Mouse (Mus musculus) ES-Bruce4 (cell line): ENCODE measurements at regions not wholly inside any gene's neighbourhood (a gene's known extent, or its start where the extent isn't known, plus 50 kb on each side); places are given as distances from the start of the nearest gene placed in this dataset.
A peak's percentile ranks its signal among the peaks of the same experiment; 100 is the strongest.

Experiments used
- H3K27ac ChIP-seq: 2 replicates; pipeline ENCODE4 v1.5.1; 2012; ENCODE audit warnings: low read length, inconsistent platforms; ENCODE audit not compliant: insufficient read depth
- H3K27me3 ChIP-seq: 2 replicates; pipeline ENCODE4 v1.6.1; 2012; ENCODE audit warnings: mild to moderate bottlenecking, low read length, inconsistent platforms; ENCODE audit not compliant: control insufficient read depth, poor library complexity, insufficient read depth, severe bottlenecking
- H3K36me3 ChIP-seq: 2 replicates; pipeline ENCODE4 v1.6.1; 2012; ENCODE audit warnings: inconsistent platforms, mild to moderate bottlenecking, low read length, moderate library complexity; ENCODE audit not compliant: control insufficient read depth, poor library complexity, insufficient read depth, severe bottlenecking
- H3K4me1 ChIP-seq: one replicate; pipeline ENCODE4 v1.8.1; 2011; ENCODE audit warnings: low read length; ENCODE audit not compliant: control insufficient read depth, insufficient read depth
- H3K4me3 ChIP-seq: 2 replicates; pipeline ENCODE4 v1.5.1; 2011; ENCODE audit warnings: low read depth, mild to moderate bottlenecking, low read length
- H3K9ac ChIP-seq: 2 replicates; pipeline ENCODE4 v1.6.1; 2012; ENCODE audit warnings: low read depth, mild to moderate bottlenecking, inconsistent platforms; ENCODE audit not compliant: poor library complexity, severe bottlenecking
- H3K9me3 ChIP-seq: replicated peaks from 2 replicates; pipeline ENCODE4 v1.6.1; 2012; ENCODE audit warnings: mild to moderate bottlenecking, low read length, inconsistent platforms; ENCODE audit not compliant: control insufficient read depth, poor library complexity, insufficient read depth, severe bottlenecking
- CTCF ChIP-seq: IDR thresholded peaks from one replicate; pipeline ENCODE4 v1.8.1; 2011; ENCODE audit warnings: low read depth, low read length
- EP300 ChIP-seq: IDR thresholded peaks from 2 replicates; pipeline ENCODE4 v1.6.1; 2011; ENCODE audit warnings: low read depth, low read length; ENCODE audit not compliant: insufficient read depth
- POLR2A ChIP-seq: IDR thresholded peaks from one replicate; pipeline ENCODE4 v1.8.1; 2011; ENCODE audit warnings: low read length; ENCODE audit not compliant: insufficient read depth

DNA sequence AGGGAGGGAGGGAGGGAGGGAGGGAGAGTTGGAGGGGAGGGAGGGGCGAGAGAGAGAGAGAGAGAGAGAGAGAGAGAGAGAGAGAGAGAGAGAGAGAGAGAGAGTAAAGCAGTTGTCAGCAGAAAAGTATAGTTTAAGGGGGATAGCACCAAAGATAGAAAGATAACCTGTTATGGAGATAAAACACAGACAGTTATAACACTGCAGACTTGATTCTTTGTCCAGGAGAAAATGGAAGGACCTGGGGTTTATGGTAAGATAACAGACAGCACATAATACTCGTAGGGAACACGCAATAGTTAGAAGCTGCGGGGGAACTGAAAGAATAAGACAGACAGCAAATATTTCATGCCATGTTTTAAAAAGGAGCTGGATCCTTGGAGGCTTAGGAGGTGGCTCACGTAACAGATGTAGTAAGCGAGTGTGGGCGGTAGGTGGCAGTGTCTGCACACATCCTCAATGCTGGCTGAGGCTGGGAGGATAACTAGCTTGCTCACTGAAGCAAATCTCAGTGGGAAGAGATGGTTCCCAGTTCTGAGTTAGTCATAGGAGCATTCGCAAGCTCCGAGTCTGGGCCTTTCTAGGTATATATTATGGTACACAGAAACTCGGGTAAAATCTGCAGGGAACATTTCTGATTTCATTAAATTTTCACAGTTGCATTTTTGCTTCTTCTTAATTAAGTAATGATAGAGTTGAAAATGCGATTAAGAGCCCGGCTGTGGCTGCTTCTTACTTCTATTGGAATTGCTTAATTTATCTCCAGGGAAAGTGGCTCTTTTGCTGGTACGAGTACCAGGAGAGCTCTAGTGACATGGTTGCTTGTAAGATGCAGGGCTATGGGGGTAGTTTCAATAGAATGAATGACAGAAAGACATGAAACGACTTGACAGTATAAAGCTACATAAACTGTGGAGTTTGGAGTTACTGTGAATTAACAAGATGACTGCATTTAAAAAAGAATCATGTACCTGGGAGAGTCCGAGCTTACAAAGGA, 157.6 kb upstream of the Rgs1 start:
- no peak overlapping the region for H3K27ac ChIP-seq
- no peaks in the 10 kb centered on the region for H3K4me1 ChIP-seq
- no peaks in the 10 kb centered on the region for H3K9me3 ChIP-seq
- no peak overlapping the region for H3K9ac ChIP-seq
- TF ChIP-seq EP300 (no peak), CTCF (peak; percentile 97)
- no peaks in the 10 kb centered on the region for H3K36me3 ChIP-seq
- H3K4me3 ChIP-seq = no peak overlapping the region
- H3K27me3 ChIP-seq = no peaks in the 10 kb centered on the region

DNA sequence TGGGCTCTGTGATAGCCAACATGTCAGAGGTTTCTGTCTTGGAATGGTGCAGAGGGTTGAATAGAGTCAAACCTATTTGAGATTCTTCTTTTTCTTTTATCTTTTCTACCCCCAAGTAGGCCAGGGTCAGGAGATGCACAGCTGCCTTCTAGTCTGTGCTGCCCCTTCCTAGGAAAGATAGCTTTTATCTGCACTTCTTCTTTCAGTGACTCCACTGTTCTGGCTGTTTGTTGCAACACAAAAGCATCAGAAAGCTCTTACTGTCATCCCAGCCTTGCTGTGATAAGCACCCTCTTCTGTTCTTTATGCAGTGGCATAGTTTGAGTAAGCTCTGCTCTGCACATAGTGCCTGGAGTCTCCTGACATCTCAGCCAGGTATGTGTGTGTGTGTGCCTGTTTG, 156.7 kb upstream of the Rgs1 start:
- TF ChIP-seq POLR2A = no peak
- TF ChIP-seq EP300 = no peak
- no peak for TF ChIP-seq CTCF
- Histone ChIP-seq H3K4me1 (no peaks in the 10 kb centered on the region), H3K27me3 (no peaks in the 10 kb centered on the region), H3K9ac (no peak overlapping the region), H3K36me3 (no peaks in the 10 kb centered on the region), H3K4me3 (no peak overlapping the region), H3K27ac (no peak overlapping the region), H3K9me3 (no peaks in the 10 kb centered on the region)

DNA sequence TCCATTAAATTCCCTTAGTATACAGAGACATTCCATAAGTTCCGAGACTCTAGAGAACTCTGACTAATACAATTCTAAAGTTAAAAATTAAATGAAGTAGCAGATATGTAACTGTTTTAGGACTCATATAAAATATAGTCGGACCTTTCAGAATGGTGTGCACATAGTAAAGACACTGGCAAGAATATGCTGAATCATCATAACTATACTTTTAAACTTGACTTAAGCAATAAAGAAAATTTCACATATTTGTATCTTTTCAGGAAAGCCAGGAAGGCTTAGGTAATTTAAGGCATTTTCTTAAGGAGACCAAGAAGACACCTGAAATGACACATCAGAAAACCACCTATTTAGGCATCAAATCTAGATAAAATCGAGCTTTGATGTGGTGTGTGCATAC, 156.0 kb upstream of the Rgs1 start:
- Histone ChIP-seq H3K4me3 (no peak overlapping the region), H3K36me3 (no peaks in the 10 kb centered on the region), H3K27ac (no peak overlapping the region), H3K9ac (no peak overlapping the region), H3K9me3 (no peaks in the 10 kb centered on the region), H3K4me1 (no peaks in the 10 kb centered on the region), H3K27me3 (no peaks in the 10 kb centered on the region)
- TF ChIP-seq POLR2A = no peak

DNA sequence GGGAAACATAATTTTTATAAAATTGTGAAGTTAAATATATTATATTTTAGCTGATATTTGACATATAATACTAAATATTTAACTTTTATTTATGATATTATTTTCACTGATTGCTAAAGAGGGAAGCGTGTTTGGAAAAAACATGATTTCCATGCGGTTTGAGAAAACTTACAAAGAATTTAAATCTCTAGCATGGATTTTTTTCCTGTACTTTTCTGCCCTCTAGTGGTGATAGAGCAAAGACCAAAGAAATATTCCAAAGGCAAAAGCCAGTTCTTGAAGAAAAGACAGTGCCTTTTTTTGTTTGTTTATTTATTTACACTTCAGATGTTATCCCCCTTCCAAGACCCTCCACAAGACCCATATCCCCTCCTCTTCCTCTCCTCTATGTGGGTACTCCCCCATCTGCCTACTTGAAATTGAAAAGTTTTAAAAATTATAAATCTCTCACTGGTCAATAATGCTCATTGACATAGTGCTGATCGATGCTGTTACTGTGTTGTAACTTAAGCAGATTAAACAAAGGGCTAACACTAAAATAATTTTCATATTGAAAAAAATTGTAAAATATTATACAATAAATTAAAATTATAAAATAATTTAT, 131.1 kb upstream of the Rgs1 start:
- peak; percentile 2 for TF ChIP-seq CTCF
- no peak for TF ChIP-seq POLR2A
- no peak for TF ChIP-seq EP300
- Histone ChIP-seq H3K27me3 (no peaks in the 10 kb centered on the region), H3K9ac (no peak overlapping the region), H3K9me3 (peaks cover 5% of the 10 kb centered on the region), H3K27ac (no peak overlapping the region), H3K4me1 (no peaks in the 10 kb centered on the region), H3K4me3 (no peak overlapping the region), H3K36me3 (no peaks in the 10 kb centered on the region)

DNA sequence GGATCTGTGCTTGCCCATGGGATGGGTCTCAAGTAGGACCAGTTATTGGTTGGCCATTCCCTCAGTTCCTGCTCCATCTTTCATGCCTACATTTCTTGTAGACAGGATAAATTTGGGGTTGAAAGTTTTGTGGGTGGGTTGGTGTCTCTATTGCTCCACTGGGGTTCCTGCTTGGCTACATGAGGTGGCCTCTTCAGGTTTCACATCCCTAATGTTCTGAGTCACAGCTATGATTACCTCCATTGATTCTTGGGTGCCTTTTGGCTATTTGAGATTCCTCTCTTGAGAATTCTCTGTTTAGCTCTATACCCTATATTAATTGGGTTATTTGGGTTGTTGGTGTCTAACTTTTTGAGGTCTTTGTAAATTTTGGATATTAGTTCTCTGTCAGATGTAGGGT, 125.1 kb upstream of the Rgs1 start:
- Histone ChIP-seq H3K4me3 (no peak overlapping the region), H3K36me3 (no peaks in the 10 kb centered on the region), H3K9me3 (no peaks in the 10 kb centered on the region), H3K27ac (no peak overlapping the region), H3K9ac (no peak overlapping the region), H3K4me1 (no peaks in the 10 kb centered on the region), H3K27me3 (no peaks in the 10 kb centered on the region)
- TF ChIP-seq CTCF = no peak
- no peak for TF ChIP-seq EP300
- no peak for TF ChIP-seq POLR2A

DNA sequence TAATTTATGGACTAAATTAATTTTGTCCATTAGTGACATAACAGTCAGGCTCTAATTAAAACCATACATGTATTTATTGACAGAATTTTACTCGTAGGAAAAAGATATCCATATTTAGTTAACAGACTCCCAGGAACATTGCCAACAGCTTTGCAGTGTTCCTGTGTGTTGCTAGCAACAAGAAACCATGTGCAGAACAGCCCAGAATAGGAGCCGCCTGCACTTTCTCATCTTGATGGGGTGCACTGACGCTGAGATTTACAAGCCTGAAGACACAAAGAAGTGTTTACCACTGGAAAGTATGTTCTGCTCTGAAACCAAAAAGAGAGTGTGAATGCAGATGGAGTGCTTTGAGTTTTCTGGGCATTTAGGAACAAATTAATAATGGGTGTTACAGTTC, 118.5 kb upstream of the Rgs1 start:
- TF ChIP-seq EP300 (no peak), POLR2A (no peak), CTCF (no peak)
- Histone ChIP-seq H3K4me1 (no peaks in the 10 kb centered on the region), H3K27ac (no peak overlapping the region), H3K9me3 (no peaks in the 10 kb centered on the region), H3K27me3 (no peaks in the 10 kb centered on the region), H3K4me3 (no peak overlapping the region), H3K36me3 (no peaks in the 10 kb centered on the region), H3K9ac (no peak overlapping the region)
